15 mouse cellular contexts compared by ENCODE assay signal in genomic region chr10:29635828-29636227, GRCm38 (mm10).
DNase-seq lines count a peak whose midpoint lies in the region; ATAC-seq lines count a peak whose summit lies in the region.
"Had no signal": no experiment of that assay in that cellular context is flagged by ENCODE, and none has a peak within 500 bp of the region (broad histone marks: within the 10 kb centered on the region; RNA-seq: fewer than 3 reads in every experiment).

No protein-coding gene starts in this region.

- no peaks in the 10 kb centered on the region for H3K36me3 ChIP-seq in hindbrain, embryonic 11.5 days (ENCODE audit: control insufficient read depth, insufficient read depth, low read length)
- H3K36me3 ChIP-seq in hindbrain, embryonic 12.5 days = no peaks in the 10 kb centered on the region

- no peak overlapping the region for H3K4me2 ChIP-seq in hindbrain, embryonic 11.5 days (replicated peaks; ENCODE audit: low read depth, low read length)
- H3K4me2 ChIP-seq in hindbrain, embryonic 12.5 days (replicated peaks) = no peak overlapping the region

- WGBS in hindbrain, embryonic 11.5 days = 62% methylated on average over 5 of the region's 5 CpGs
- WGBS in hindbrain, embryonic 12.5 days = 53% methylated on average over 5 of the region's 5 CpGs

- H3K27me3 ChIP-seq in hindbrain, embryonic 11.5 days (ENCODE audit: control insufficient read depth, insufficient read depth, low read length) = no peaks in the 10 kb centered on the region
- H3K27me3 ChIP-seq in hindbrain, embryonic 12.5 days = no peaks in the 10 kb centered on the region
- H3K27me3 ChIP-seq: megakaryocyte, embryonic 14.5 days had no signal

- no peak overlapping the region for H3K9ac ChIP-seq in hindbrain, embryonic 11.5 days (ENCODE audit: low read depth, low read length)
- no peak overlapping the region for H3K9ac ChIP-seq in hindbrain, embryonic 12.5 days

- no peak overlapping the region for H3K27ac ChIP-seq in hindbrain, embryonic 11.5 days (ENCODE audit: low read depth, low read length)
- no peak overlapping the region for H3K27ac ChIP-seq in hindbrain, embryonic 12.5 days
- H3K27ac ChIP-seq: left cerebral cortex, adult 2 months had no signal

- ATAC-seq in hindbrain, embryonic 11.5 days (ENCODE audit: low FRiP score) = no peak
- ATAC-seq in hindbrain, embryonic 12.5 days (ENCODE audit: low FRiP score) = no peak

- DNase-seq in hindbrain, embryonic 11.5 days (ENCODE audit: low spot score) = peak; percentile 3
- peak; percentile 26 to 28 for DNase-seq in right cerebral cortex, postnatal 10 days (ENCODE audit: low spot score in 2 of 2)
- no peak for DNase-seq in right cerebral cortex, postnatal 25 days
- DNase-seq in embryo, embryonic 10.5 days (ENCODE audit: low spot score) = peak; percentile 12
- DNase-seq in mesoderm, embryonic 11.5 days (ENCODE audit: low read depth, low spot score) = peak; percentile 8
- no peak for DNase-seq in spleen, adult 12 weeks (ENCODE audit: low spot score)
- DNase-seq in spleen, postnatal 10 days (ENCODE audit: low spot score in 2 of 2) = no peak
- DNase-seq: adrenal gland, adult 8-10 months; heart, adult 11 months; heart, postnatal 36 days; spleen, adult 18-20 months; thymus, adult 2 months had no signal

- H3K4me3 ChIP-seq in hindbrain, embryonic 11.5 days (ENCODE audit: low read depth, low read length) = no peak overlapping the region
- no peak overlapping the region for H3K4me3 ChIP-seq in hindbrain, embryonic 12.5 days
- H3K4me3 ChIP-seq: left cerebral cortex, adult 2 months; megakaryocyte, embryonic 14.5 days had no signal

- H3K4me1 ChIP-seq in hindbrain, embryonic 11.5 days (replicated peaks; ENCODE audit: control insufficient read depth, insufficient read depth, low read length) = no peaks in the 10 kb centered on the region
- H3K4me1 ChIP-seq in hindbrain, embryonic 12.5 days = no peaks in the 10 kb centered on the region
- H3K4me1 ChIP-seq: megakaryocyte, embryonic 14.5 days had no signal

- H3K9me3 ChIP-seq in hindbrain, embryonic 11.5 days (ENCODE audit: control insufficient read depth, low read length) = no peaks in the 10 kb centered on the region
- no peaks in the 10 kb centered on the region for H3K9me3 ChIP-seq in hindbrain, embryonic 12.5 days (replicated peaks)
- H3K9me3 ChIP-seq: megakaryocyte, embryonic 14.5 days had no signal

Comparison
In these comparisons a context has a peak if more than half of its experiments do, and no peak if none do; other contexts are left out.
1. DNase-seq: peak in hindbrain, embryonic 11.5 days (single experiment), right cerebral cortex, postnatal 10 days (2 of 2), embryo, embryonic 10.5 days (single experiment) and mesoderm, embryonic 11.5 days (single experiment); none in right cerebral cortex, postnatal 25 days (single experiment), spleen, adult 12 weeks (single experiment) and spleen, postnatal 10 days (0 of 2).